Mouse (Mus musculus) testis, postnatal 14 days (tissue): ENCODE measurements around the gene C1qtnf7.

Experiments used
- DNase-seq: peaks from one replicate; pipeline ENCODE4 v3.0.0; 2021; ENCODE audit warnings: low spot score

Gene C1qtnf7

GRCm38 (mm10) chr5:43609760-43610159 lies 94.4 kb downstream of the C1qtnf7 start:
- no peak for DNase-seq

GRCm38 (mm10) chr5:43621575-43622299 lies 106.4 kb downstream of the C1qtnf7 start:
- no peak for DNase-seq

- DNase-seq: no peak
Observed at GRCm38 (mm10) chr5:43625407-43625806, 110.1 kb downstream of the C1qtnf7 start.

- no peak for DNase-seq
Observed at GRCm38 (mm10) chr5:43634071-43634601, 118.8 kb downstream of the C1qtnf7 start.

GRCm38 (mm10) chr5:43634602-43635081 lies 119.3 kb downstream of the C1qtnf7 start:
- peak; percentile 8 for DNase-seq

- no peak for DNase-seq
Observed at GRCm38 (mm10) chr5:43645020-43645419, 129.7 kb downstream of the C1qtnf7 start.

- DNase-seq: no peak
Observed at GRCm38 (mm10) chr5:43647098-43647774, 131.9 kb downstream of the C1qtnf7 start.

- no peak for DNase-seq
Observed at GRCm38 (mm10) chr5:43661498-43661897, 146.2 kb downstream of the C1qtnf7 start.

- peak; percentile 13 for DNase-seq
Observed at GRCm38 (mm10) chr5:43661997-43662961, 146.9 kb downstream of the C1qtnf7 start, which contains the start of gene Cc2d2a. Gene Cc2d2a, plus strand, starts transcription at chr5:43662346.

- no peak for DNase-seq
Observed at GRCm38 (mm10) chr5:43663531-43663930, 148.2 kb downstream of the C1qtnf7 start.

- no peak for DNase-seq
Observed at GRCm38 (mm10) chr5:43665144-43665543, 149.8 kb downstream of the C1qtnf7 start.
